Mouse (Mus musculus): ENCODE data around the gene Lefty2.

DNA sequence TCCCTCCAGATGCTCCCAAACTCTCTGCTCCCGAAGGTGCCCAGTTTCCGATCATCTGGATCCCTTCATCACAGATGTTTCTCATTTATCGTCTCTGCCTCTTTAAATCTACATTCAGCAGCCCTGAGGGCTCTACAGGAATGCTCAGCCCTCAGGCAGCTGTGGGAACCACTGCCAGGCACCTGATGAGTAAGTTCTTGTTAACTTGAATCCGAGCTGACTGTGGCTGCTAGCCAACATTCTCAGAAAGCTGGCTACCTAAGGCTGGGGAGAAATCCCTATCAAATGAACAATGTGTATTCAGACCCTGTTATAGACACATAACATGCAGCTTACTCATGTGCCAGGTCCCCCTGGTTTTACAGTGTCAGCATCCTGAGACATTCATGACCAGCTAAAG is 20.9 kb downstream of the Lefty2 start:
- no peak for TF ChIP-seq CTCF (IDR thresholded peaks at IDR 0.05)
- TF ChIP-seq EP300 (IDR thresholded peaks at IDR 0.05) = no peak
